Mouse (Mus musculus) CH12.LX (cell line): ENCODE results near the gene Madd. TPM values are rescaled to one million over a fixed set of nuclear protein-coding genes. Genes with fewer than 3 reads are reported as not detected.

Source experiments
- DNase-seq: peaks from one replicate; pipeline ENCODE4 v3.0.0-alpha.2; 2013; ENCODE audit errors: extremely low read depth
- H3K27ac ChIP-seq: 2 replicates; pipeline ENCODE4 v1.5.1; 2012; ENCODE audit warnings: low read depth, mild to moderate bottlenecking, control low read depth, moderate library complexity; ENCODE audit not compliant: insufficient read depth
- H3K27me3 ChIP-seq: replicated peaks from 2 replicates; pipeline ENCODE3; 2012; ENCODE audit warnings: inconsistent platforms
- H3K36me3 ChIP-seq, 2 experiments: replicated peaks in 1 of 2; 2 replicates each; pipeline versions ENCODE3 to v1.6.1; 2012; ENCODE audit warnings: inconsistent platforms in 1 of 2, low read length in 1 of 2, mild to moderate bottlenecking in 1 of 2, mixed read lengths in 1 of 2, moderate library complexity in 1 of 2; ENCODE audit not compliant: control insufficient read depth in 1 of 2, insufficient read depth in 1 of 2
- H3K4me1 ChIP-seq, 2 experiments: 2 replicates each; pipeline ENCODE4 v1.6.1; 2012; ENCODE audit warnings: inconsistent platforms in 1 of 2, moderate library complexity in 1 of 2; ENCODE audit not compliant: insufficient read depth in 2 of 2, control insufficient read depth in 1 of 2
- H3K4me2 ChIP-seq: 2 replicates; pipeline ENCODE4 v1.6.1; 2012; ENCODE audit warnings: low read depth, mild to moderate bottlenecking, control low read depth; ENCODE audit not compliant: poor library complexity, insufficient read depth, severe bottlenecking
- H3K4me3 ChIP-seq, 3 experiments: fragments of 150-350 bp in 1 of 3; sonication (generic) in 1 of 3; replicated peaks in 1 of 3; 2 replicates each; pipeline versions ENCODE3 to v1.5.1; 2011 to 2012; ENCODE audit warnings: low read depth in 2 of 3, low read length in 2 of 3, mild to moderate bottlenecking in 2 of 3, moderate library complexity in 2 of 3, control low read depth in 1 of 3, improper control_type of control experiment in 1 of 3, inconsistent platforms in 1 of 3, mixed read lengths in 1 of 3; ENCODE audit not compliant: poor library complexity in 1 of 3
- H3K79me2 ChIP-seq: replicated peaks from 2 replicates; pipeline ENCODE4 v1.6.1; 2012; ENCODE audit warnings: mild to moderate bottlenecking, moderate library complexity; ENCODE audit not compliant: control insufficient read depth, poor library complexity, insufficient read depth, severe bottlenecking; ENCODE audit errors: extremely low read depth
- H3K9ac ChIP-seq: 2 replicates; pipeline ENCODE4 v1.6.1; 2012; ENCODE audit warnings: low read depth, mild to moderate bottlenecking, control low read depth, moderate library complexity; ENCODE audit not compliant: insufficient read depth
- H3K9me3 ChIP-seq: replicated peaks from 2 replicates; pipeline ENCODE3; 2012; ENCODE audit warnings: low read length, inconsistent platforms, mixed read lengths
- BHLHE40 ChIP-seq: IDR thresholded peaks from 2 replicates; pipeline ENCODE4 v1.6.1; 2011; ENCODE audit warnings: mild to moderate bottlenecking, low read depth, low read length, improper control_type of control experiment
- CTCF ChIP-seq, 2 experiments: IDR thresholded peaks in 1 of 2; conservative IDR thresholded peaks in 1 of 2; 2 replicates each; pipeline ENCODE4 v1.5.1; 2011 to 2012; ENCODE audit warnings: low read depth in 2 of 2, low read length in 2 of 2, improper control_type of control experiment in 1 of 2, inconsistent platforms in 1 of 2, mild to moderate bottlenecking in 1 of 2, moderate library complexity in 1 of 2
- E2F4 ChIP-seq: IDR thresholded peaks from 2 replicates; pipeline ENCODE4 v1.6.1; 2011; ENCODE audit warnings: low read depth, low read length, improper control_type of control experiment; ENCODE audit not compliant: insufficient replicate concordance
- EP300 ChIP-seq: IDR thresholded peaks from 2 replicates; pipeline ENCODE4 v1.6.1; 2011; ENCODE audit warnings: low read length, improper control_type of control experiment
- HCFC1 ChIP-seq: IDR thresholded peaks from 2 replicates; pipeline ENCODE4 v1.6.1; 2012; ENCODE audit warnings: low read depth, mild to moderate bottlenecking, inconsistent platforms, low read length, improper control_type of control experiment
- IRF4 ChIP-seq: IDR thresholded peaks from 2 replicates; pipeline ENCODE4 v1.6.1; 2014; ENCODE audit warnings: low read depth, mild to moderate bottlenecking, inconsistent platforms, low read length, improper control_type of control experiment
- JUN ChIP-seq: IDR thresholded peaks from 2 replicates; pipeline ENCODE4 v1.6.1; 2011; ENCODE audit warnings: low read depth, mild to moderate bottlenecking, low read length, improper control_type of control experiment, moderate library complexity; ENCODE audit not compliant: insufficient read depth
- JUND ChIP-seq: conservative IDR thresholded peaks from 2 replicates; pipeline ENCODE4 v1.6.1; 2011; ENCODE audit warnings: low read depth, low read length, improper control_type of control experiment
- KAT2A ChIP-seq: IDR thresholded peaks from 2 replicates; pipeline ENCODE4 v1.6.1; 2012; ENCODE audit warnings: low read length, improper control_type of control experiment, inconsistent platforms; ENCODE audit not compliant: insufficient replicate concordance
- MAX ChIP-seq: IDR thresholded peaks from 2 replicates; pipeline ENCODE4 v1.6.1; 2011; ENCODE audit warnings: low read length, improper control_type of control experiment
- MXI1 ChIP-seq: IDR thresholded peaks from 2 replicates; pipeline ENCODE4 v1.6.1; 2011; ENCODE audit warnings: mild to moderate bottlenecking, low read depth, low read length, improper control_type of control experiment
- MYC ChIP-seq: IDR thresholded peaks from 2 replicates; pipeline ENCODE4 v1.6.1; 2011; ENCODE audit warnings: low read depth, mild to moderate bottlenecking, improper control_type of control experiment, low read length
- PAX5 ChIP-seq: IDR thresholded peaks from 2 replicates; pipeline ENCODE4 v1.6.1; 2012; ENCODE audit warnings: low read length, inconsistent platforms, mixed read lengths
- POLR2A ChIP-seq: IDR thresholded peaks from 2 replicates; pipeline ENCODE4 v1.6.1; 2011; ENCODE audit warnings: low read depth, mild to moderate bottlenecking, improper control_type of control experiment, low read length
- RAD21 ChIP-seq: IDR thresholded peaks from 2 replicates; pipeline ENCODE4 v1.6.1; 2011; ENCODE audit warnings: low read depth, mild to moderate bottlenecking, low read length, improper control_type of control experiment, moderate library complexity
- SMC3 ChIP-seq: IDR thresholded peaks from 2 replicates; pipeline ENCODE4 v1.6.1; 2011; ENCODE audit warnings: low read depth, low read length, improper control_type of control experiment
- TCF12 ChIP-seq: IDR thresholded peaks from 2 replicates; pipeline ENCODE4 v1.6.1; 2014; ENCODE audit warnings: low read depth, mild to moderate bottlenecking, inconsistent platforms, low read length, improper control_type of control experiment
- USF1 ChIP-seq: IDR thresholded peaks from 2 replicates; pipeline ENCODE4 v1.6.1; 2014; ENCODE audit warnings: low read depth, mild to moderate bottlenecking, inconsistent platforms, low read length, improper control_type of control experiment
- USF2 ChIP-seq: conservative IDR thresholded peaks from 2 replicates; pipeline ENCODE4 v1.6.1; 2011; ENCODE audit warnings: low read depth, low read length, improper control_type of control experiment
- ZKSCAN1 ChIP-seq: IDR thresholded peaks from 2 replicates; pipeline ENCODE4 v1.6.1; 2012; ENCODE audit warnings: low read depth, inconsistent platforms, low read length, improper control_type of control experiment, borderline replicate concordance
- ZMIZ1 ChIP-seq: IDR thresholded peaks from 2 replicates; pipeline ENCODE4 v1.6.1; 2012; ENCODE audit warnings: low read depth, mild to moderate bottlenecking, inconsistent platforms, low read length, improper control_type of control experiment
- ZNF384 ChIP-seq: IDR thresholded peaks from 2 replicates; pipeline ENCODE4 v1.6.1; 2012; ENCODE audit warnings: low read depth, low read length, improper control_type of control experiment, inconsistent platforms
- dilution Hi-C: fragments of 300-500 bp; cut with MboI; formaldehyde crosslinking; loops from 2 replicates; pipeline ENCODE4 v1.14.3; 2020; ENCODE audit warnings: low sequenced_read_pairs; ENCODE audit not compliant: extremely low pct_unique_long_range_greater_than_20kb, extremely low pct_ligation_motif_present
- in situ Hi-C: fragments of 300-500 bp; cut with MboI; formaldehyde crosslinking; loops from 3 replicates; pipeline ENCODE4 v1.14.3; 2019; ENCODE audit warnings: low sequenced_read_pairs, low pct_ligation_motif_present, low pct_unique_long_range_greater_than_20kb, mixed read lengths
- polyA plus RNA-seq: library from polyadenylated mRNA; unstranded; fragments of >175 nt; gene quantifications from 2 replicates; pipeline ENCODE4 v1.2.1, GENCODE M21; 2012; ENCODE audit warnings: low read depth; ENCODE audit not compliant: insufficient read length
- total RNA-seq, 2 experiments: library from RNA; depleted of rRNA; stranded (reverse); fragments of 300-350 nt in 1 of 2; fragments of >200 nt in 1 of 2; gene quantifications; 2 replicates each; pipeline ENCODE4 v1.2.3; 2012 to 2014

The Madd gene
- total and polyA plus RNA-seq, 3 experiments, result 4.8 to 15.6 (median 14.6) TPM

- Histone ChIP-seq H3K27me3 (no peaks in the 10 kb centered on the region), H3K27ac (no peak overlapping the region), H3K4me3 (no peak overlapping the region), H3K4me2 (no peak overlapping the region), H3K79me2 (no peaks in the 10 kb centered on the region; the same call in 1 of the 2 replicates), H3K4me1 (peaks cover 0 to 5% of the 10 kb centered on the region in 2 experiments; a peak in 1 of 4 replicates), H3K9me3 (no peaks in the 10 kb centered on the region), H3K36me3 (peaks cover 59 to 80% of the 10 kb centered on the region in 2 experiments), H3K9ac (no peak overlapping the region)
- in situ Hi-C loops, result no loop called here
- dilution Hi-C loops, result no loop called here
- no peak for TF ChIP-seq BHLHE40
- no peak for TF ChIP-seq ZKSCAN1
- TF ChIP-seq POLR2A, result no peak
- no peak for TF ChIP-seq MXI1
- no peak for TF ChIP-seq TCF12
- TF ChIP-seq KAT2A, result no peak
- no peak for DNase-seq
Observed at GRCm38 (mm10) chr2:91115578-91115970, 68.1 kb downstream of the Madd start.

GRCm38 (mm10) chr2:91114781-91115577 lies 68.7 kb downstream of the Madd start:
- peaks cover 0 to 5% of the 10 kb centered on the region in 2 experiments; a peak in 1 of 4 replicates for H3K4me1 ChIP-seq
- H3K79me2 ChIP-seq, result no peaks in the 10 kb centered on the region; the same call in none of the 2 replicates
- no peak overlapping the region for H3K27ac ChIP-seq
- peak; percentile 58 for DNase-seq
- no peak overlapping the region for H3K4me2 ChIP-seq
- H3K27me3 ChIP-seq, result no peaks in the 10 kb centered on the region
- dilution Hi-C loops, result no loop called here
- no peaks in the 10 kb centered on the region for H3K9me3 ChIP-seq
- H3K4me3 ChIP-seq, result no peak overlapping the region
- TF ChIP-seq CTCF (conservative IDR thresholded peaks at IDR 0.05 in 1 of 2, IDR thresholded peaks at IDR 0.05 in 1 of 2; ENCODE audit: low read depth in 2 of 2, low read length in 2 of 2) (peak in 1 of 2 experiments; percentile 96; a peak in 2 of 4 replicates), EP300 (no peak), RAD21 (peak; percentile 69), SMC3 (peak; percentile 68)
- TF ChIP-seq, all 38 proteins: peak for 3
- Histone ChIP-seq H3K9ac (no peak overlapping the region), H3K36me3 (peaks cover 63 to 86% of the 10 kb centered on the region in 2 experiments)
- in situ Hi-C loops, result no loop called here

GRCm38 (mm10) chr2:91113852-91114251 lies 69.8 kb downstream of the Madd start:
- Histone ChIP-seq H3K9me3 (no peaks in the 10 kb centered on the region), H3K27ac (no peak overlapping the region), H3K4me3 (no peak overlapping the region), H3K4me1 (0 out of 4 replicates have a peak, but pooled peaks cover 0 to 3% of the 10 kb centered on the region in 2 experiments), H3K36me3 (peaks cover 73 to 94% of the 10 kb centered on the region in 2 experiments)
- dilution Hi-C loops, result no loop called here
- TF ChIP-seq JUN, result no peak
- no peak for TF ChIP-seq PAX5
- TF ChIP-seq POLR2A, result no peak
- no peak for TF ChIP-seq ZMIZ1
- no peak for TF ChIP-seq USF2
- TF ChIP-seq USF1, result no peak
- no peak for TF ChIP-seq ZNF384
- no peak for TF ChIP-seq JUND
- TF ChIP-seq MYC, result no peak
- TF ChIP-seq MAX, result no peak
- TF ChIP-seq HCFC1, result no peak
- no peak for TF ChIP-seq IRF4
- no peak for TF ChIP-seq E2F4
- TF ChIP-seq KAT2A, result no peak
- no peak for TF ChIP-seq TCF12
- no peak for TF ChIP-seq SMC3
- no peak for TF ChIP-seq RAD21
- TF ChIP-seq, all 38 proteins: peak for 0
- Histone ChIP-seq H3K4me2 (no peak overlapping the region), H3K79me2 (peaks cover 1% of the 10 kb centered on the region), H3K27me3 (no peaks in the 10 kb centered on the region), H3K9ac (no peak overlapping the region)
- in situ Hi-C loops, result no loop called here
- DNase-seq, result no peak
